Mouse (Mus musculus) liver, postnatal 0 days (tissue): ENCODE results near the gene Lama5.

ENCODE experiments used
- CTCF ChIP-seq: sonication (generic); IDR thresholded peaks from 2 replicates; pipeline ENCODE4 v1.5.1; 2016; ENCODE audit warnings: antibody characterized with exemption, low read depth
- EP300 ChIP-seq: IDR thresholded peaks from 2 replicates; pipeline ENCODE4 v1.6.1; 2016; ENCODE audit warnings: antibody characterized with exemption, low read depth, mild to moderate bottlenecking

DNA sequence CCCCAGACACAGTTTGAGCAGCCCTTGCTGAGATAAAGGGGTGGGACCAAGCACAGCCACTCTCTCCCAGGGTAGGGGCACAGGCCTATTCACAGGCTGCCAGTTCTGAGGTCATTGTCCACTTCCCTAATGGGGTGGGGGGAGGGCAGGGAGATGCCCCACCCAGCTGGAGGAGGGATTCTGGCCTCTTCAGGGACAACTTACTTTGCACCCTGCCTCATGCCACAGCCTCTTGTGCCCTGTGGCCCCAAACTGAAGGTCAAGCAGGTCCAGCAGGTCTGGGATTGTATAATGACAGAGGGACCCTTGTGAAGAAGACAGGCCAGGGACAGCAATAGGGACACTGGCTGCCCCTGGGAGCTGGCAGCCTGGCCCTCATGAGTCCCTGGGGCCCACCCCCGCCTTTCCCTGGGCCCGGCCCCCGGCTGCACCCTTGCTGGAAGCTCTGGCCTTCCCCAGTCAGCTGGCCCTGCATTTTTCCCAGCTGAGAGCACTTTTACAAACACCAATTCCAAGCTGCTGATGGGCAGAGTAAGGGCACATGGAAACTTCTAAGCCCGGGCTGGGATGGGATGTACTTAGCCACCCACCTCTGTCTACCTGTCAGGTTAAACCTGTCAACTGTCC, 11.2 kb downstream of the Lama5 start:
- TF ChIP-seq CTCF (no peak), EP300 (no peak)
